Mouse (Mus musculus) left cerebral cortex, postnatal 10 days (tissue): Measurements from ENCODE around the gene Hist2h2aa2. TPM values are rescaled to one million over a fixed set of nuclear protein-coding genes. Genes with fewer than 3 reads are reported as not detected.
A peak's percentile ranks its signal among the peaks of the same experiment; 100 is the strongest.
"Not testable (repeated sequence)": the region's sequence is repeated elsewhere in the genome, so short reads cannot be mapped to it uniquely, and the experiment has no call there.

ENCODE experiments used
- DNase-seq, 2 experiments: peaks; one replicate each; pipeline ENCODE4 v3.0.0; 2021 to 2022; ENCODE audit warnings: low spot score in 2 of 2, mixed read lengths in 1 of 2; ENCODE audit errors: extremely low spot score in 1 of 2
- intact Hi-C: fragments of 180-260 bp; cut with DNase I; formaldehyde crosslinking; loops from one replicate; pipeline ENCODE4 v1.15.1; 2025
- microRNA-seq: library from miRNA; unstranded; fragments of <30 nt; microRNA quantifications from one replicate; pipeline ENCODE4 v1.2.0, GENCODE M21; 2022
- total RNA-seq, 2 experiments: library from RNA; stranded (reverse); gene quantifications; 2 replicates each; pipeline ENCODE4 v1.2.3; 2021

Gene Hist2h2aa2
- total RNA-seq, 2 experiments from 2014 or later: 281 to 297 TPM

DNA sequence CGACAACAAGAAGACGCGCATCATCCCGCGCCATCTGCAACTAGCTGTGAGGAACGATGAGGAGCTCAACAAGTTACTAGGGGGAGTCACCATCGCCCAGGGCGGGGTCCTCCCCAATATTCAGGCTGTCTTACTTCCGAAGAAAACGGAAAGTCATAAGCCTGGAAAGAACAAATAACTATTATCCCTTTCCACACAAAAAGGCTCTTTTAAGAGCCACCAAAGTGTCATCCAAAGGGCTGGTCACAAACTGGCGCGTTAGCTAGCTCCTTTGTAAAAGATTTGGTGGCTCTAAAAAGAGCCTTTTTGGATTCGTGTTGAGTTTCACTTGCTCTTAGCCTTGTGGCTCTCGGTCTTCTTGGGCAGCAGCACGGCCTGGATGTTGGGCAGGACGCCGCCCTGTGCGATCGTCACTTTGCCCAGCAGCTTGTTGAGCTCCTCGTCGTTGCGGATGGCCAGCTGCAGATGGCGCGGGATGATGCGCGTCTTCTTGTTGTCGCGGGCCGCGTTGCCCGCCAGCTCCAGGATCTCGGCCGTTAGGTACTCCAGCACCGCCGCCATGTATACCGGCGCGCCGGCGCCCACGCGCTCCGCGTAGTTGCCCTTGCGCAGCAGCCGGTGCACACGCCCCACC is 19.8 kb downstream of the Hist2h2aa2 start:
- peak in 1 of 2 experiments; percentile 57 for DNase-seq
- intact Hi-C loops: loop anchor here (10.0 kb wide), 1 partner anchor 255 kb away; no protein-coding TSS in a partner anchor

DNA sequence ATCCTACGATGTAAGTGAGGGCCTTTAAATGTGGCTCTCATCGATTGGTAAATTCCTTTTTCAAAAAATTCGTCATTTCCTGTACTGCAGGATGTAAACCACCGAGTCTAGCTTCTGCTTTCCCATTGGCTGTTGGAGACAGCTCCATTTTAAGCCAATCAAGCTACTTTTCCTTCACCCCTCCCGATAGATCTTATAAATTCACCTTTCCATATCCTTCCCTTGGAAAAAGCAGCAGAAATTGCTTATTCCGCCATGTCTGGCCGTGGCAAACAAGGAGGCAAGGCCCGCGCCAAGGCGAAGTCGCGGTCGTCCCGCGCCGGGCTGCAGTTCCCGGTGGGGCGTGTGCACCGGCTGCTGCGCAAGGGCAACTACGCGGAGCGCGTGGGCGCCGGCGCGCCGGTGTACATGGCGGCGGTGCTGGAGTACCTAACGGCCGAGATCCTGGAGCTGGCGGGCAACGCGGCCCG is 20.4 kb downstream of the Hist2h2aa2 start, which contains the start of the genes Bola1 and Hist2h2ab:
Bola1 (minus strand) TSS at position 49 of the 470 bp plus-strand sequence.
Hist2h2ab (plus strand) TSS at position 205 of the 470 bp plus-strand sequence.
- intact Hi-C loops: loop anchor here (10.0 kb wide), 1 partner anchor 255 kb away; no protein-coding TSS in a partner anchor
- peak; percentile 74 to 89 for DNase-seq

DNA sequence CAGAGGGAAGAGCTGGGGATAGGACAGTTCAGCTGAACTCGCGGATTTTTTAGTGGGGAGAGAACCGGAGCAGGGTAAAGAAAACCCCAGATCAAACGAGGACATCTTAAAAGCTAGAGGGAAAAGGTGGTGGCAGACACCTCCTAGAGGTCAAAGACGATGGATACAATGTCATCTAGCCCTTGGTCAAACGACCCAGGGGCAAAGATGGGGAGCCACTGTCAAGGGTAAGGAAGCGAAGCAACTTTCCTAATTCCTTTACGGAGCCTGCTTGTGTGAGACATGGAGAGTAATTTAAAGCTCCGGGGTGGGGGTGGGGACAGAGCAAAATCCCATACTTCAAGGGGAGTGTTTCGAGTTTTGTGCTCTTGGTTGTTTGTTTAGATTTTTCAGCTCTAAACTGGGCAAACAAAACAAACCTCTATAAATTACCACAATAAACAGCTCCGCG is 20.9 kb downstream of the Hist2h2aa2 start:
- intact Hi-C loops: no loop called here
- DNase-seq: no peak

DNA sequence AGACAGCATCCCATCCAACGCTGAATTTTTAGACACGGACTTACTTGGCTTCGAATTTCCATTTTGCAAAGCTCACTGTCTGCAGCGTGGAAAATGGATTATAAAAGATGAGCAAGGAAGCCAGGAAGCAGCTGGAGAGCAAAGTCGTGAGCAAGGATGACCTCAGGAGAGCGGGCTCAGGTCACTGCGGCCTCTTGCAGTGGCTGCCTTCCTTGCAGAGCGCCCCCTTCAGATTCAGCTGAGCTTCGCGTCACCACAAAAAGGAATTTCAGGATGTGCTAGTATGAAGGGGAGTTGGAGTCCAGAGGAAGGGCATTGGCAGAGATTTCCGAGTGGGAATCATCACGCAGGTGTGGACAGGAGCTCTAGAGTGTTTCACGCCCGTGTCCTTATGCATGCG is 30.8 kb downstream of the Hist2h2aa2 start:
- intact Hi-C loops: no loop called here

DNA sequence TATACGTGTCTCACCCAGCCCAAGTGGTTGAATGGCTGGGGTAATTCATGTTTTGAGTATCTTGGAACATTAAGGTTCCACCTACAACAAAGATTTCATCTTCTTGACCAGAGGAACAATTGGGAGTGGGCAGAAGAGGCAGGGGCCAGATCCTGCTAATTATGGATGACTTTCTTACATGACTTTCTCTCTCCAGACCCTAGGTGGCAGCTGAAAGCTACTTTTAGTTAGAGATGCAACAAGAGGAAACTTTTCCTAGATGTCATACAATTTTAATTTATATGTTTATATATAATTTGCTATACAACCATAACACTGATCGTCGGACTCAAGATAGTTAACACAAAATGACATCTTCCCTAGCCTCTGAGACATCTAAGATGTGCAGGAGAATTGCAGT is 32.3 kb downstream of the Hist2h2aa2 start:
- intact Hi-C loops: no loop called here
- DNase-seq: no peak

More for the DNA sequence above, 30.8 kb downstream of the Hist2h2aa2 start:
- peak in 1 of 2 experiments; percentile 43 for DNase-seq

DNA sequence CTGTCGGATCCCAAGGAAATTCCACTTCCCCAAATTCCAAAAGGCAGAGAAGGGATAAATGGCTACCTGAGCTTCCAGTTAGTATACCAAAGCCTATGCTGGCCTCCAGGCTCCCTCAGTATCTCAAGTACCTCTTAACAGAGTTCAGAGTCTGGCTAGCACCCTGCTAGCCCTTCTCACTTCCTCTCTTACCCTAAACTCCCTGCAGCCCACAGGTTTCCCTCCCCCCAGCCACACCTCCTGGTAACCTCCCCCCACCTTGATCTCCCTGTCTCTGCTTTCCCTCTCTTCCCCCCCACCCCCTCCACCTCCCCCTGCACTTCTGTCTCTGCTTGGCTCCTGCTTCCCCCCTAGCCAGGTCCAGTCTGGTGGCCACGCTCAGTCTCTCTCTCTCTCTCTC is 40.3 kb downstream of the Hist2h2aa2 start:
- peak in 1 of 2 experiments; percentile 13 for DNase-seq
- intact Hi-C loops: no loop called here

DNA sequence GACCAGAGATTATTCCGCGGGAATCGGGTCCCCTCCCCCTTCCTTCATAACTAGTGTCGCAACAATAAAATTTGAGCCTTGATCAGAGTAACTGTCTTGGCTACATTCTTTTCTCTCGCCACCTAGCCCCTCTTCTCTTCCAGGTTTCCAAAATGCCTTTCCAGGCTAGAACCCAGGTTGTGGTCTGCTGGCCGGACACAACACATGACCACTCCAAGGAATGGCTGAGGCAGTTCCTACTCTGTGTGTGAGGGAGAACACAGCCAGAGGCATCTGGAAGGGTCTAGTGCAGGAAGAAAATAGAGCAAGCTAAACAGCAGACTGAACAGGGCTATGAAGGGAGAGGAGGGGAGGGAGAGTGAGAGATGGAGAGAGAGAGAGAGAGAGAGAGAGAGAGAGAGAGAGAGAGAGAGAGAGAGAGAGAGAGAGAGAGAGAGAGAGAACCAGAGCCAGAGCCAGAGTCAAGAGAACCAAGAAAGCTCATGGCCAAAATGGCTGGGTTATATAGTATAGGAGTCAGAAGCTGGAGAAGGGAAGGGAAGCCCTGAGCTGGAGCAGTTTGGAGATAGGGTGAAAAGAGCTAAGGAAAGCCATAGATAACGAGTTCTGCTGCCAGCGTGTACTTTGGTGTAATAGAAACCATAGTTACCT is 41.4 kb downstream of the Hist2h2aa2 start:
- intact Hi-C loops, DNase-seq: not testable (repeated sequence)

DNA sequence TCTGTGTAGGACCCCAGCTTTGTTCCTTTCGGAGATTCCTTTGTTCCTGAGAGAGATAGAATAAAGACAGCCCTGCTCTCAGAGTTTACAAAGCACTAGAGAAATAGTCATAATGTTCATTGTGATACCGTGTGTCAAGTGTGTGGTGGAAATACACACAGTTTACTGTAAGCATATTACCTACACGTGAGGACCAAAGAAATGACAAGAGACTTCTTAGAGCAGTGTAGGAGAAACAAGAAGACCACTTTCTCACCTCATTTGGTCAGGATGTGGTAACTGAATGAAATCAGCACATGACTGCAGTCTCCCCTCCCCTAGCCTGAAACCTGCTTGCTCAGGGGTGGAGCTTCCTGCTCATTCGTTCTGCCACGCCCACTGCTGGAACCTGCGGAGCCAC is 41.9 kb downstream of the Hist2h2aa2 start:
- DNase-seq: no peak
- intact Hi-C loops: no loop called here

DNA sequence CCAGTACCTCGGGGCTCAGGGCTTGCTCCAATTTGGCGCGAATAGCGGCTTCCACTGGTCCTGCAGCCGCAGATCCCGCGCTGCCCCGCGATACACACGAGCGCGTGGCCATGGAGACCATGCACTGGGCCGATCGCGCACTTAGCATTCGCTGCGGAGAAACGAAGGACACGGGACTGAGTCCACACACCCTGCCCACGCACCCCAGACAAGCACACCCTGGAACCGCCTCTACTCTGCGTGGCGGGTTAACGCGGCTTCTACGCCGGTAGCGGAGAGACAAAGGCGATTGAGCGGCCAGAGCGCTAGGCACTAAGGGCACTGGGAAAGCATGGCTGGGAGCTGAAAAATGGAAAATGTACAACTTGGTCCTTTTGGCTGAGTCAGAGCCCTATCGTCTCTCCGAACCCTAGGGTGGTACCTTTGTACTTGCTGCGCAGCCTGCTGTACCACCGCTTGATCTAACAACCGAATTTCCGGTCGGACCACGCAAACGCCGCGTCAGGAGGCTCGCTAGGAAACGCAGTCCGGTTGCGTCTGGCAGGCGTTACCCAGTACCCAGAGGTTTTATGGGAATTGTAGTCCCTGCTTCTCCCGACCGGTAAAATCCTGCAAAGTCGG is 42.8 kb downstream of the Hist2h2aa2 start:
- intact Hi-C loops: no loop called here
- peak; percentile 91 to 92 for DNase-seq

DNA sequence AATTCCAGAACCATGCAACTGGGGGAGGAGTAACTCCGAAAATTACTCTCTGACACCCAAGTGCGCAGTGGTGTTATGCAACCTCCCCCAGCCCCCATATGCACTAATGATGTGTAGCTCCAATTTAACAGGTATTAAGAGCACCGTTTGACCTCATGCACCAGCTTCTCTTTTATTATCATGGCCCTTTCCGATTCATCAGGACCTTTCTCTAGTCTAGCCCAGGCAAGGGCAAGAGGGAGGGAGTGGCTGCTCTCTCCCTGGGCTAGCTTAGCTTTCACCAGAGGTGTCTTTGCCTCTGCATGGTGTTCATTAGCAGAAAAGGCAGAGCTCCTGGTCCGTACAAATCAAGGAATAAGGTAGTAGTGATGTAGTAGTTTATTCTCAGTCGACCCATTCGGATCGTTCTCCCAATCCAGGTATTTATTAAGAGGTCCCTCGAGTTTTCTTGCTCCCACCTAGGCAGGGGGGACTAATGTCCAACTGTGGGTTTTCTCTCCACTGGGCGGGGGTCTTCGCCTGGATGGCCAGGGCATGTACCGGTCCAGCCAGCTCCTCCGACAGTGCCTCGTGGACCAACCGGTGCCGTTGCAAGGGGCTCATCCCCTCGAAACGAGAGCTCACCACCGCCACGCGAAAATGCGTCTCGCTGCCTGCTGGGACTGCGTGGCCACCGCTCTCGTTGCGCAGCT is 43.5 kb downstream of the Hist2h2aa2 start:
- intact Hi-C loops: no loop called here
- DNase-seq: no peak

DNA sequence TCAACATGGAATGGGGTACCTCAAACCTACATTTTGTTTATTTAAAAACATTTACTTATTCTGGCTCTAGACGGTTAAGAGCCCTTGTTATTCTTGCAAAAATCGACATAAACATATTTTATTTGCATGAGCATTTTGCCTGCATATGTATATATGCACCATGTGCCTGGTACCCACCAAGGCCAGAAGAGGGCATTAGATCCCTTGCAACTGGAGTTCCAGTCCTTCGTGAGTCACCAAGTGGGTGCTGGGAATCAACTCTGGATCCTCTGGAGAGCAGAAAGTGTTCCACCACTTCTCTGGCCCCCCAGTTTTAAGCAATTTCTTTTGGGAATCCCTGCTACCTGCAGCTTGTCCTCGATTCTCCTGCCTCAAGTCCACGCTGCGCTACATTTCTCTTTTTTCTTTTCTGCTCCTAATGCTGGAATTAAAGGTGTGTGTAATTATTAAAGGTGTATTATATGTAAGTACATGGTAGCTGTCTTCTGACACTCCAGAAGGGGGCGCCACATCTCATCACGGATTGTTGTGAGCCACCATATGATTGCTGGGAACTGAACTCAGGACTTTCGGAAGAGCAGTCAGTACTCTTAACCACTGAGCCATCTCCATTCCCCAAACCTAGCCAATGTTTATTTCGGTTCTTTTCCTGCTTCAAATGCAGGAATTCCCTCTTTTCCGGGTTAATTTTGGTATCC is 44.3 kb downstream of the Hist2h2aa2 start:
- intact Hi-C loops: no loop called here
- peak in 1 of 2 experiments; percentile 47 for DNase-seq

DNA sequence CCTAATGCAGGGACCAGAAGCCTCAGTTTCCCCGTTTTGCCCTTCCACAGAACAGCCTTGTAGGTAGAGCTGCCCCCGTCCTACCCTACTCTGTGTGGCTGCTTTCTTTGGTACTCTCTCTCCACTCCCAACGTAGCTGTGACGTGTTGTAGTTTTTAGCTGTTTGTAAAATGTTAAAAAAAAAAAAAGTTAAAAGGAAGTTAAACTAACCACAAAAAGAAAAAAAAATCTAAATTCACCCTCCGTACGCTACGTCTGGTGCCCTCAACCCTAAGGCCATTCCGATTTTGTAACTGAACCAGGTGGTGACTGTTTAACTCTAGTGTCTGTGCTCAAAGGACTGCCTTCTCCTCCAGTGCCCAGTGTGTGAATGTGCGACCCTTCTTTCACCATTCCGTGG is 45.1 kb downstream of the Hist2h2aa2 start:
- intact Hi-C loops: no loop called here
- no peak for DNase-seq

DNA sequence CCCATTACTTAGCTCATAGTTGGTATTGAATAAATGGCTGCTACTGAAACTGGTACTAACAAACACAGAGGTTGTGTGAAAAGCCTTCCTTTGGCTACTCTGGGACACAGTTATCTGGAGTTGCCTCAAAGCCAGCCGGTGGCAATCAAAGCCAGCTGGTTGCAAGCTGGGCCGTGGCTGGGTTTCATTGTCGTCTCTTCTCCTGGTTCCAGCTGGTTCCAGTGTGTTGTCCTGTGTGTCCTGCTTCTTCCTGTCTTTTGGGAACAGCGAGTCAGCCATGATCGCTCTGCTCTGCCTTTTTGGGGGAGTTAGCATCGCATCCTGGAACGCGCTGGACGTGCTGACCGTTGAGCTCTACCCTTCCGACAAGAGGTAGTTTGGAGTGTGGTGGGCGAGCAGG is 47.1 kb downstream of the Hist2h2aa2 start:
- intact Hi-C loops: no loop called here

More for the DNA sequence above, 47.1 kb downstream of the Hist2h2aa2 start:
- DNase-seq: peak in 1 of 2 experiments; percentile 18

Small RNA genes lying within 50 kb of the gene (microRNA-seq; reads per million reads assigned to microRNA genes)
- gene Gm44492 (not detected), gene Gm47311 (not detected), gene Gm47313 (not detected)

Other genes with a start within 250 kb of the Hist2h2aa2 start
- gene Plekho1, start 244.3 kb downstream of the Hist2h2aa2 start, total RNA-seq: 10 to 100 TPM; 56.2 to 56.3 TPM
- gene Vps45, start 181.8 kb downstream of the Hist2h2aa2 start, total RNA-seq: 10 to 100 TPM; 41.2 to 46.4 TPM
- 10 to 100 TPM; 13.4 to 17.6 TPM for gene Otud7b, start 135.7 kb downstream of the Hist2h2aa2 start, total RNA-seq
- gene Mtmr11, start 78.3 kb downstream of the Hist2h2aa2 start, total RNA-seq: 1 to 10 TPM; 5.3 to 6.7 TPM
- 10 to 100 TPM; 45.5 to 47.2 TPM for gene Sf3b4, start 67.9 kb downstream of the Hist2h2aa2 start, total RNA-seq
- 100 to 1,000 TPM; 404 to 435 TPM for gene Sv2a, start 59.1 kb downstream of the Hist2h2aa2 start, total RNA-seq
- 10 to 100 TPM; 19.3 to 22.2 TPM for gene Bola1, start 20.6 kb downstream of the Hist2h2aa2 start, total RNA-seq
- gene Hist2h2ab, start 20.4 kb downstream of the Hist2h2aa2 start, total RNA-seq: 10 to 100 TPM; 13.8 to 16.7 TPM
- 10 to 100 TPM; 34.2 to 37.9 TPM for gene Hist2h2ac, start 19.4 kb downstream of the Hist2h2aa2 start, total RNA-seq
- gene Hist2h2be, start 19.2 kb downstream of the Hist2h2aa2 start, total RNA-seq: 1 to 10 TPM; 2.9 to 3.0 TPM
- gene Hist2h3c2, start 1.1 kb downstream of the Hist2h2aa2 start, total RNA-seq: 10 to 100 TPM; 10.2 to 10.9 TPM
- 1 to 10 TPM; 2.8 to 6.5 TPM for gene Hist2h2aa1, start 5.2 kb upstream of the Hist2h2aa2 start, total RNA-seq
- gene Hist2h3c1, start 6.4 kb upstream of the Hist2h2aa2 start, total RNA-seq: not detected
- gene Hist2h4, start 23.0 kb upstream of the Hist2h2aa2 start, total RNA-seq: 10 to 100 TPM; 34.4 to 37.7 TPM
- 100 to 1,000 TPM; 116 to 121 TPM for gene Hist2h3b, start 28.4 kb upstream of the Hist2h2aa2 start, total RNA-seq
- gene Hist2h2bb, start 29.5 kb upstream of the Hist2h2aa2 start, total RNA-seq: 100 to 1,000 TPM; 161 to 194 TPM
- 1 to 10 TPM; 1.9 to 3.4 TPM for gene Fcgr1, start 53.7 kb upstream of the Hist2h2aa2 start, total RNA-seq
- gene BC107364, start 212.0 kb upstream of the Hist2h2aa2 start, total RNA-seq: not detected